Mouse (Mus musculus) leukemia stem cell, adult 10-12 weeks (primary cell): ENCODE data around the gene Ncf4. TPM values are rescaled to one million over a fixed set of nuclear protein-coding genes. Genes with fewer than 3 reads are reported as not detected.

Experiments
- polyA plus RNA-seq: library from polyadenylated mRNA; stranded (reverse); fragments of >175 nt; gene quantifications from 2 replicates; pipeline ENCODE4 v1.2.3, GENCODE M21; 2012; ENCODE audit warnings: low replicate concordance

Ncf4 gene
- 9.5 and 9.8 TPM in 2 replicates for polyA plus RNA-seq

GRCm38 (mm10) chr15:78244695-78245492, at the start of gene Ncf4:
Ncf4 (plus strand) TSS chr15:78244801.

GRCm38 (mm10) chr15:78206312-78206711, 38.3 kb upstream of the Ncf4 start, which contains the start of gene Pvalb:
Pvalb (minus strand) TSS chr15:78206400.

GRCm38 (mm10) chr15:78305341-78305933, 60.8 kb downstream of the Ncf4 start, which contains the start of gene Csf2rb2:
Csf2rb2 (minus strand) TSS chr15:78305721.

Other genes with a start within 250 kb of the Ncf4 start
- not detected in 2 replicates for gene Cacng2, start 124.8 kb upstream of the Ncf4 start, polyA plus RNA-seq
- 116 and 190 TPM in 2 replicates for gene Ift27, start 70.7 kb upstream of the Ncf4 start, polyA plus RNA-seq
- gene Pvalb, start 38.4 kb upstream of the Ncf4 start, polyA plus RNA-seq, result not detected in 2 replicates
- gene Csf2rb2, start 60.9 kb downstream of the Ncf4 start, polyA plus RNA-seq, result 14.7 and 20.1 TPM in 2 replicates
- 26.4 and 33.1 TPM in 2 replicates for gene Csf2rb, start 81.0 kb downstream of the Ncf4 start, polyA plus RNA-seq
- not detected in 2 replicates for gene Tex33, start 151.1 kb downstream of the Ncf4 start, polyA plus RNA-seq
- 7.0 and 16.7 TPM in 2 replicates for gene Tst, start 161.1 kb downstream of the Ncf4 start, polyA plus RNA-seq
- gene Mpst, start 161.6 kb downstream of the Ncf4 start, polyA plus RNA-seq, result 126 and 374 TPM in 2 replicates
- 71.1 and 80.6 TPM in 2 replicates for gene Kctd17, start 183.8 kb downstream of the Ncf4 start, polyA plus RNA-seq
- 0.07 TPM in 1 of 2 replicates, not detected in the other for gene Tmprss6, start 223.8 kb downstream of the Ncf4 start, polyA plus RNA-seq